Mouse (Mus musculus) embryonic facial prominence, embryonic 10.5 days (tissue): Measurements from ENCODE around the gene Gadl1. TPM values are rescaled to one million over a fixed set of nuclear protein-coding genes. Genes with fewer than 3 reads are reported as not detected.
"Not testable (repeated sequence)": the region's sequence is repeated elsewhere in the genome, so short reads cannot be mapped to it uniquely, and the experiment has no call there.

Source experiments
- DNase-seq: peaks from one replicate; pipeline ENCODE4 v3.0.0-alpha.2; 2017; ENCODE audit warnings: low spot score
- H3K27ac ChIP-seq: fragments of 300-500 bp; sonication (generic); replicated peaks from 2 replicates; pipeline ENCODE4 v1.5.1; 2016; ENCODE audit warnings: mild to moderate bottlenecking
- H3K27me3 ChIP-seq: fragments of 300-500 bp; sonication (generic); replicated peaks from 2 replicates; pipeline ENCODE4 v1.6.1; 2016; ENCODE audit warnings: low read depth, mild to moderate bottlenecking; ENCODE audit not compliant: poor library complexity, severe bottlenecking
- H3K36me3 ChIP-seq: fragments of 300-500 bp; sonication (generic); replicated peaks from 2 replicates; pipeline ENCODE4 v1.6.1; 2016; ENCODE audit warnings: mild to moderate bottlenecking, moderate library complexity
- H3K4me1 ChIP-seq: fragments of 300-500 bp; sonication (generic); 2 replicates; pipeline ENCODE4 v1.6.1; 2016
- H3K4me3 ChIP-seq: fragments of 300-500 bp; sonication (generic); 2 replicates; pipeline ENCODE4 v1.5.1; 2016; ENCODE audit warnings: mild to moderate bottlenecking, moderate library complexity
- H3K9me3 ChIP-seq: fragments of 300-500 bp; sonication (generic); 2 replicates; pipeline ENCODE4 v1.6.1; 2016; ENCODE audit warnings: mild to moderate bottlenecking
- WGBS: fragments of 180-500 bp; shearing (Covaris S2); methylation state at CpG from one replicate; pipeline ENCODE4 v1.1.7; 2016; 5-methylcytosine and 5-hydroxymethylcytosine counted together
- polyA plus RNA-seq: library from polyadenylated mRNA; unstranded; fragments of >200 nt; fragmentation: Nextera tagmentation; extraction: Ambion mirVana; gene quantifications from 2 replicates; pipeline ENCODE4 v1.2.1, GENCODE M21; 2016

Gene Gadl1
- polyA plus RNA-seq, 1 experiment from 2014 or later = 0.35 TPM

DNA sequence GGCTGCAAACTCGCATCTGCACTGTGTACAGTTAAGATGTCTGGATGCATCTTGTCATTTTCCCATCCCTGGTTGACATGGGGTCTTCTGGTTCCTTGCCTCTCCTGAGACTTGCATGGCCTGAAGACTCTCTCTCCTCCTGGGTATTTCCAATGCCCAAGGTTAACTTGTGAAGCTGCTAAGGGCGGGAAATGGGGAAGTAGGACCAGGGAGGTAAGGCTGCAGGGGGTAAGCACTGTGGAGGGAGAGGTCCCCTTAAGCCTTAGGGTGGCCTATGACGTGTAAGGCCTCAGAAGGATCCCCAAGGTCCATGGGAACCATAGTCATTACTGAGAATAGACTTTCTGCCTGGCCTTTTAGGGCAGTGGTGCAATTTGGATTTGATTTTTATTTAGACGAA, 132.1 kb downstream of the Gadl1 start:
- Histone ChIP-seq H3K27me3 (no peaks in the 10 kb centered on the region), H3K9me3 (no peaks in the 10 kb centered on the region), H3K4me3 (no peak overlapping the region), H3K27ac (0 out of 2 replicates have a peak overlapping the region, but pooled peaks have one; percentile 19), H3K4me1 (no peaks in the 10 kb centered on the region), H3K36me3 (no peaks in the 10 kb centered on the region)
- 73% methylated on average over 4 of the region's 4 CpGs for WGBS
- no peak for DNase-seq

DNA sequence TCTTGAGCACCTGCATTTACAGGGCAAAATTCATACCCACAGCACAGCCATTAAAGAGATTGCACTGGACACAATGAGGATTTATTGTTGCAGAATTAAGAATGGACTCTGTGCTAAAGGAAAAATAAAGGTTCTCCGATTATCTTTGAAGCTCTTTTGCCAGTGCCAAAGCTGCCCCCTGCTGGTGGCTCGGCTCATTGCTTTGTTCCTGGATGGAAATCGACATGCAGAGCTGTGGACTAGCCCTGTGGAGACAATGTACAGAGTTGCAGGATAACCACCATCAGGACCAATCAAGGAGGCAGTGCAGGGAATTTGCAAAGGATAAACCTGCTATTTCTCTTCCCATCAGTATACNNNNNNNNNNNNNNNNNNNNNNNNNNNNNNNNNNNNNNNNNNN, 132.5 kb downstream of the Gadl1 start:
- 27% methylated on average over 3 of the region's 3 CpGs for WGBS

DNA sequence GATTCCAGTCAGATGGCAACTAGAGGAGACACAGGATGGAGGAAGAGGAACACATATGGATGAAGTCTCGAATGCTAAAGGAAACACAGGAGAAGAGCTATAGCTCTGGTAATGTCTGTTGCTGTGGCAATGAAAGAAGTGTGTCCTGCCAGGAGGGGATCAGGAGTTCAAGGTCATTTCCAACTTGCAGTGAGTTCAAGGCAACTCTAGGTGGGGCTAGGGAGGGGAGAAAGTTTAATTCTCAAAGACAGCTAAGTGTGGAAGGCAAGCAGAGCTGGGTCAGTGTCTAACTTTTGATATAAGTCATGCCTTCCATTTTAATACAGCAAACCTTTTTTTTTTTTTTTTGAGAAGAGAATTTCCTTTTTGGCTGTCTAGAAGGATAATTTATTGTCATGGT, 140.7 kb downstream of the Gadl1 start:
- Histone ChIP-seq H3K4me1 (no peaks in the 10 kb centered on the region), H3K27ac (no peak overlapping the region), H3K9me3 (no peaks in the 10 kb centered on the region), H3K36me3 (no peaks in the 10 kb centered on the region), H3K4me3 (no peak overlapping the region), H3K27me3 (no peaks in the 10 kb centered on the region)
- 82% methylated on average over 1 of the region's 1 CpGs for WGBS
- no peak for DNase-seq

More for the DNA sequence above, 132.5 kb downstream of the Gadl1 start:
- no peaks in the 10 kb centered on the region for H3K9me3 ChIP-seq
- peak; percentile 82 for DNase-seq
- H3K27ac ChIP-seq = no peak overlapping the region
- H3K36me3 ChIP-seq = no peaks in the 10 kb centered on the region
- no peaks in the 10 kb centered on the region for H3K27me3 ChIP-seq
- H3K4me1 ChIP-seq = no peaks in the 10 kb centered on the region
- no peak overlapping the region for H3K4me3 ChIP-seq

DNA sequence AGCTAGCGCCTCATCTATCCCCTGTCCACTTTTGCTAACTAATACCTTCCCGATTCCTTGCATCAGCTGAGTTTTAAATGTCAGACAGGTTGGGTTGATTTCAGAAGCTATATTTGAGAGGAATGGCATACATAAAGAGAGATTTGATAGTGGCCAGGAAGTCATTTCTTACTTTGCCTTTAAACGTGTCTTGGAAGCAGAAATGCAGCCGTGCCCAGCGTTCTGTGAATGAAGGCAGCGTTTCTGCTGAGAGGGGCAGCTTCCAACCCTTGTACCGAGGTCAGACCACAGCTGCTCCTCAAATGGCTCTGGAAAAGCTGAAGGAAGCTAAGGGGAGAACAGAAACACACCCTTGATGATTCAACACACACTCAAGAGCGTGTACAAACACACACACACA, 144.7 kb downstream of the Gadl1 start:
- no peak overlapping the region for H3K27ac ChIP-seq
- H3K4me3 ChIP-seq = no peak overlapping the region
- no peak for DNase-seq
- H3K27me3 ChIP-seq = no peaks in the 10 kb centered on the region
- 87% methylated on average over 8 of the region's 8 CpGs for WGBS
- no peaks in the 10 kb centered on the region for H3K4me1 ChIP-seq
- H3K36me3 ChIP-seq = no peaks in the 10 kb centered on the region
- H3K9me3 ChIP-seq = no peaks in the 10 kb centered on the region

DNA sequence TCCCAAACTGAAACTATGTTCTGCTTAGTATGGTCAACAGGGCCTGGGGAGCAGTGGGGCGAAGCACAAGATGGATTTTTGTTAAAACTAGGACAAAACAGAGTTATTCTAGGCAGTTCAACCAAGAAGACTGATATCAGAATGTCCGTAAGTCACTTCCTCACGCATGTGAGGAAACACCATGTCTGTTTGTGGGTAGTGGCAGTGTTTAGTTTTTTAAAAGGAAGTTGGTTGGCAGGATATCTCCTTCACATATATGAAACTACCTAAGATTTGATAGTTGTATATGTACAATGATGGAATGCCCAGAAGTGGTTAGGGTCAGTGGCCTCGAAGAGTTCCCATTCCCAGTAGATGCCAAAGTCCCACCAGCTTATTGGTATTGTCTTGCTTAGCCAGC, 149.2 kb downstream of the Gadl1 start:
- no peaks in the 10 kb centered on the region for H3K36me3 ChIP-seq
- 93% methylated on average over 4 of the region's 4 CpGs for WGBS
- no peak overlapping the region for H3K4me3 ChIP-seq
- no peak overlapping the region for H3K27ac ChIP-seq
- no peak for DNase-seq
- H3K9me3 ChIP-seq = no peaks in the 10 kb centered on the region
- no peaks in the 10 kb centered on the region for H3K27me3 ChIP-seq
- no peaks in the 10 kb centered on the region for H3K4me1 ChIP-seq

DNA sequence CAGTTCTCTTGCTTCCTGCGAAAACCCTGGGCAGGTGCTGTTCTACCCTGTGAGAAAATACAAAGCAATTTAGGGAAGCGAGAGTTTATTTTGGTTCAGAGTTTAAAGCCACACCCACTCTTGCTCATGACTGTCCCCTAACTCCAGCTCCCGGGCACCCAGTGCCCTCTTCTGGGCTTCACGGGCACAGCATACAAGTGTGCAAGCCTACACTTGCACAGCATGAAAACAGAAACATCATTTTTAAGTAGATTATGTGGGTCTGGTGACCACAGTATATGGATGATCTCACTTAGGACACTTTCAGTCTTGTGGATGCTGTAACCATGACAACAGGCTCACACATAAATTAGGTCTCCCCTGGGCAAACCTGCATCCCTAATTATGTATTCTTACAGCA, 149.9 kb downstream of the Gadl1 start:
- no peaks in the 10 kb centered on the region for H3K36me3 ChIP-seq
- peak; percentile 27 for DNase-seq
- no peaks in the 10 kb centered on the region for H3K9me3 ChIP-seq
- H3K27me3 ChIP-seq = no peaks in the 10 kb centered on the region
- 72% methylated on average over 4 of the region's 4 CpGs for WGBS
- H3K4me1 ChIP-seq = no peaks in the 10 kb centered on the region
- no peak overlapping the region for H3K4me3 ChIP-seq
- no peak overlapping the region for H3K27ac ChIP-seq

DNA sequence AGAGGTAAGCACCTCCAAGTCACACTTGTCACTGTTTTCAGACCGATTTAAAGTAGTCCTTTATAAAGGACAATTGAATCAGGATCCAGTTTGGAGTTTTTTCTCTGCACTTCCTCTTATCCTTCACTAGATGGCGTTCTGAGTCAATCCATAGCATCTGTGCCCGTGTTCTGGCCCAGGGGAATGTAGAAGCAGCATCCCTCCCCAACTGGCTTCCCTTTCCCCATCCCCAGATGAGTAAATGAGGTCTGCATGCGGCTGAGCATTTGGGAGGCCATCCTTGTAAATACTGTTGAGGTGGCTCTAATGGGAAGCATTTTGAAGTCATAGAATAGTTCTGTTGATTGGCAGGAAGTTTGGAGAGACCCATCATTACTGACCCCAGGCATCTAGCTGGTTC, 151.4 kb downstream of the Gadl1 start:
- Histone ChIP-seq H3K36me3 (no peaks in the 10 kb centered on the region), H3K4me1 (0 out of 2 replicates have a peak, but pooled peaks cover 2% of the 10 kb centered on the region), H3K27ac (no peak overlapping the region), H3K27me3 (no peaks in the 10 kb centered on the region), H3K9me3 (no peaks in the 10 kb centered on the region), H3K4me3 (no peak overlapping the region)
- WGBS = 10% methylated on average over 4 of the region's 4 CpGs
- DNase-seq = peak; percentile 24

DNA sequence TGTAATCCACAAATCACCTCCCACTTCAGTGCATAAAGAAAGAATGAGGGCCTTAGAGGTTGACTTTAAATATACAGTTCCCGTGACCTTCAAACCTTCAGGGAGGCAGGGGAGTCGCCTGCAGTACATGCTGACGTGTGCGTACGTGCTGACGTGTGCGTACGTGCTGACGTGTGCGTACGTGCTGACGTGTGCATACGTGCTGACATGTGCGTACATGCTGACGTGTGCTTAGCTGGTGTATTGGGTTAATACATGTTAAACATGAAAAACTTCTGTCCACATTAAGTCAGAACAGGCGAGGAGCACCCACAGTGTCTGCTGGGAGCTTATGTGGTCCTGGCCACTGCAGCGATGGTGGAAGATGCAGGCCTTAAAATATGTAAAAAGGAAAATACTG, 155.5 kb downstream of the Gadl1 start:
- 92% methylated on average over 17 of the region's 17 CpGs for WGBS
- Histone ChIP-seq H3K9me3 (no peaks in the 10 kb centered on the region), H3K36me3 (no peaks in the 10 kb centered on the region), H3K4me1 (0 out of 2 replicates have a peak, but pooled peaks cover 2% of the 10 kb centered on the region), H3K4me3 (no peak overlapping the region), H3K27ac (no peak overlapping the region), H3K27me3 (no peaks in the 10 kb centered on the region)
- no peak for DNase-seq

DNA sequence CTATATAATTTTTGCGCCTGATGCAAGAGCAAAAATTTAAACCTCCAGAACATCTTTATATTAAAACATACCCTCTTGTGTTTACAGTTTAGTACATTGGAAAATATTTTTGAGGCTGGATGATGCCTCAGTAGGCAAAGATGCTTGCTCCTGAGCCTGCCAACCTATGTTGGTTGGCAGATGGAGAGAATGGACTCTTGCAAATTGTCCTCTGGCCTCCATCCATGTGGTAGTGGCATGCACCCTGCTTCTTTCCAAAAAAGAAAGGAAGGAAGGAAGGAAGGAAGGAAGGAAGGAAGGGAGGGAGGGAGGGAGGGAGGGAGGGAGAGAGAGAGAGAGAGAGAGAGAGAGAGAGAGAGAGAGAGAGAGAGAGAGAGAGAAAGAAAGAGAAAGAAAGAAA, 162.3 kb downstream of the Gadl1 start:
- H3K36me3 ChIP-seq, H3K4me3 ChIP-seq, H3K4me1 ChIP-seq, H3K27ac ChIP-seq, H3K9me3 ChIP-seq, H3K27me3 ChIP-seq, DNase-seq: not testable (repeated sequence)
- WGBS = 91% methylated on average over 1 of the region's 1 CpGs

DNA sequence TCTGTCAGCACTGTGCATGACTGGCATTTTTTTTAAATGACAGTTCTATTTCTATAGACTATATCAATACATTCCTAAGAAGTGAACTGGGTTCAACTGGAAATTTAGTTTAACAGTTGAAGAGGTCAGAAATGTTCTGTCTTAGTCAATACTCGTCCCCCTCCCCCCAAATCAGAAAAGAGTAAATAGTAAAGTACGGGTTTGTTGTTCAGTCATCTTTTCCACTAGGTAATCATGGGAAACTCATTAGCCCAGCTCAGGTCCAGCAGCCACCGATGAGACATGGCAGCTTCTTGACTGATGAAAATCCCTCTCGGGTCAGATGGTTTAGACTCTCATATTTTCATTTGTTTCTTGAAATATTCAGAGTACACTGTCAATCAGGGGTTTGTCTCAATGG, 166.9 kb downstream of the Gadl1 start:
- Histone ChIP-seq H3K36me3 (no peaks in the 10 kb centered on the region), H3K27ac (no peak overlapping the region), H3K9me3 (no peaks in the 10 kb centered on the region), H3K27me3 (no peaks in the 10 kb centered on the region), H3K4me1 (0 out of 2 replicates have a peak, but pooled peaks cover 3% of the 10 kb centered on the region), H3K4me3 (no peak overlapping the region)
- WGBS = 87% methylated on average over 4 of the region's 4 CpGs
- DNase-seq = no peak

DNA sequence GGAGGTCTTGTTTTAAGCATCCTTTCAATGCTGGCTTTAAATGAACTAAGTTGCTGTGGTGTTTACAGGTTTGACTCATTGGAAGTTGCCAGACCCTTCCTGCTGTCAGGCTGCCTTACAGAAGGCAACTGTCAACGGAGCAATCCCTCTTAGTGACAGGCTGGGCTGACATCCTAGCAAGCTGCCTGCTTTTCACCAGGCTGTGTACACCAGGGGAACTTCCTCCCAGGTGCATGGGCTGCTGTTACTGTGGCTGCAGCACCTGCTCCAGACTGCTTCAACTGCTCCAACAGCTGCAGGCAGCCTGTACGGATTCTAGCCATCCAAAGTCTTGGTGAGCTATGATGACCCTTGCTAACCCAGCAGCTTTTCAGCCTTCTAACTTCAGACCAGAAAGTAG, 167.7 kb downstream of the Gadl1 start:
- 72% methylated on average over 2 of the region's 2 CpGs for WGBS
- DNase-seq = no peak

DNA sequence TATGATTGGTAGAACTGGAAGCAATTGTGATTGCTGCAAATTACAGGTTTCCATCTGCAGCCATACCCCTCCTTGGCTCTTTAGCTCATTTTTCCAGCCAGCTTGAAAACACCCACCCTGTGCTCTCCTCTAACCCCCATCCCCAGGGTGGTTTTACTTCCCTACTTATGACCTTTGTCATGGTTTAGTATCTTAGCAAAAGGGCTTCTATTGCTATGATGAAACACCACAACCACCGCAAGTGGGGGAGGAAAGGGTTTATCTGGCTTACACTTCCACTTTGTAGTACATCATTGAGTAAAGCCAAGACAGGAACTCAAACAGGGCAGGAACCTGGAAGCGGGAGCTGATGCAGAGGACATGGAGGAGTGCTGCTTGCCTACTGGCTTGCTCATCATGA, 168.2 kb downstream of the Gadl1 start:
- no peaks in the 10 kb centered on the region for H3K36me3 ChIP-seq

More for the DNA sequence above, 167.7 kb downstream of the Gadl1 start:
- Histone ChIP-seq H3K27ac (no peak overlapping the region), H3K27me3 (no peaks in the 10 kb centered on the region), H3K9me3 (no peaks in the 10 kb centered on the region), H3K36me3 (no peaks in the 10 kb centered on the region), H3K4me1 (0 out of 2 replicates have a peak, but pooled peaks cover 3% of the 10 kb centered on the region), H3K4me3 (no peak overlapping the region)

DNA sequence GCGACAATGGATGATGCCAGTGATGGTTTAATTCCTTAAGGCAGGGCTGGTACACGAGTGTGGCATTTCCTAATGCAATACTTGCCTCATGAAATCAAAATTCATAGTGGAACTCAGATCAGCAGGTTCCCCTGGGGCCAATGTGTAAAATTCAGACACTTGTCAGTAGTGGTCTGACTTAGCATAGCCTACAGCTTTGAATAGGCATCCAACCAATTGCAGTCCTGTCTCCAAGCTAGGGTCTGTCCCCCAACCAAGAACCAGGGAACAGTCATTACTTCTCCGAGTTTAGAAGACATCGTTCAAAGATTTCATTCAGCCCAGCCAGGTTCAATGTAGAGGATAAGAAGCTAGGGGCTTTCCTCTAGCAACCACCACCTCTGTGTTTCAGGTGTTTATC, 172.5 kb downstream of the Gadl1 start:
- H3K27ac ChIP-seq = no peak overlapping the region
- DNase-seq = no peak
- H3K9me3 ChIP-seq = no peaks in the 10 kb centered on the region
- no peaks in the 10 kb centered on the region for H3K27me3 ChIP-seq
- no peak overlapping the region for H3K4me3 ChIP-seq
- 0 out of 2 replicates have a peak, but pooled peaks cover 3% of the 10 kb centered on the region for H3K4me1 ChIP-seq
- H3K36me3 ChIP-seq = no peaks in the 10 kb centered on the region
- WGBS = 87% methylated on average over 4 of the region's 4 CpGs

More for the DNA sequence above, 168.2 kb downstream of the Gadl1 start:
- Histone ChIP-seq H3K4me3 (no peak overlapping the region), H3K9me3 (no peaks in the 10 kb centered on the region), H3K27ac (no peak overlapping the region), H3K4me1 (0 out of 2 replicates have a peak, but pooled peaks cover 3% of the 10 kb centered on the region), H3K27me3 (no peaks in the 10 kb centered on the region)
- no peak for DNase-seq
- WGBS = 94% methylated on average over 2 of the region's 2 CpGs

DNA sequence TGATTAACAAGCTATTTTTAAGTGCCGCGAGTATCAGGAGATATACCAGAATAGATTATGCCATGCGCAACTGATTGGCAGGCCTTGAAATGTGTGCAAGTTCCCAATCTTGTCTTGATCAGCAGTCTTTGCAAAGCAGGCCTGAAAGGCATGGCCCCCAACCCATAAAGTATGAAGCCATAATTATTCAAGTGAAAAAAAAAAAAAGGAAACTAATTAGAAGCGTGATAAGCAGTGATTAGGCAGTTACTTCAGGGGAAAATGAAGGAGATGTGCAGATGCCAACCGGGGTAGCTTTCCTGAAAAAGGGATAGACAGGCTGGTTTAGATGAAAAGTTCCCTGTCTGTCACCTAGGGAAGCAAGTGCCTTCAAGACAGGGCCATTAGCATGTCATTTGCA, 174.0 kb downstream of the Gadl1 start:
- no peaks in the 10 kb centered on the region for H3K27me3 ChIP-seq
- DNase-seq = no peak
- H3K4me3 ChIP-seq = no peak overlapping the region
- no peaks in the 10 kb centered on the region for H3K4me1 ChIP-seq
- WGBS = 92% methylated on average over 5 of the region's 5 CpGs
- H3K27ac ChIP-seq = no peak overlapping the region
- H3K9me3 ChIP-seq = no peaks in the 10 kb centered on the region
- no peaks in the 10 kb centered on the region for H3K36me3 ChIP-seq
